Mouse (Mus musculus) liver, embryonic 15.5 days (tissue): ENCODE data around the gene Rnf144a. TPM values are rescaled to one million over a fixed set of nuclear protein-coding genes. Genes with fewer than 3 reads are reported as not detected.
"Not testable (repeated sequence)": the region's sequence is repeated elsewhere in the genome, so short reads cannot be mapped to it uniquely, and the experiment has no call there.

Source experiments
- ATAC-seq: fragments of 200-750 bp; cut with Nextera tagmentation; 2 replicates; pipeline ENCODE4 v1.8.0; 2017; ENCODE audit warnings: moderate number of reproducible peaks, mild to moderate bottlenecking, moderate library complexity; ENCODE audit not compliant: insufficient read depth
- H3K27ac ChIP-seq: fragments of 300-500 bp; sonication (generic); replicated peaks from 2 replicates; pipeline ENCODE4 v1.5.1; 2015; ENCODE audit warnings: mild to moderate bottlenecking, inconsistent platforms
- H3K27me3 ChIP-seq: fragments of 300-500 bp; sonication (generic); 2 replicates; pipeline ENCODE4 v1.6.1; 2015; ENCODE audit warnings: mild to moderate bottlenecking, inconsistent platforms
- H3K36me3 ChIP-seq: fragments of 300-500 bp; sonication (generic); replicated peaks from 2 replicates; pipeline ENCODE4 v1.6.1; 2015; ENCODE audit warnings: moderate library complexity, mild to moderate bottlenecking, inconsistent platforms
- H3K4me1 ChIP-seq: fragments of 300-500 bp; sonication (generic); replicated peaks from 2 replicates; pipeline ENCODE4 v1.6.1; 2015; ENCODE audit warnings: inconsistent platforms
- H3K4me2 ChIP-seq: fragments of 300-500 bp; sonication (generic); 2 replicates; pipeline ENCODE4 v1.6.1; 2015; ENCODE audit warnings: moderate library complexity, mild to moderate bottlenecking, inconsistent platforms
- H3K4me3 ChIP-seq: fragments of 300-500 bp; sonication (generic); replicated peaks from 2 replicates; pipeline ENCODE4 v1.5.1; 2015; ENCODE audit warnings: mild to moderate bottlenecking, inconsistent platforms
- H3K9ac ChIP-seq: fragments of 300-500 bp; sonication (generic); 2 replicates; pipeline ENCODE4 v1.6.1; 2015; ENCODE audit warnings: moderate library complexity, mild to moderate bottlenecking, inconsistent platforms
- H3K9me3 ChIP-seq: fragments of 300-500 bp; sonication (generic); replicated peaks from 2 replicates; pipeline ENCODE4 v1.6.1; 2016; ENCODE audit warnings: inconsistent platforms
- whole genome bisulfite sequencing: fragments of 180-500 bp; shearing (Covaris S2); methylation state at CpG from one replicate; pipeline ENCODE4 v1.1.7; 2015; ENCODE audit warnings: mixed read lengths; ENCODE audit not compliant: insufficient replicate concordance; 5-methylcytosine and 5-hydroxymethylcytosine counted together
- polyA plus RNA-seq: library from polyadenylated mRNA; unstranded; fragments of >200 nt; fragmentation: Nextera tagmentation; extraction: Ambion mirVana; gene quantifications from 2 replicates; pipeline ENCODE4 v1.2.1, GENCODE M21; 2015

Rnf144a gene
- polyA plus RNA-seq, 1 experiment from 2014 or later: 3.6 TPM

DNA sequence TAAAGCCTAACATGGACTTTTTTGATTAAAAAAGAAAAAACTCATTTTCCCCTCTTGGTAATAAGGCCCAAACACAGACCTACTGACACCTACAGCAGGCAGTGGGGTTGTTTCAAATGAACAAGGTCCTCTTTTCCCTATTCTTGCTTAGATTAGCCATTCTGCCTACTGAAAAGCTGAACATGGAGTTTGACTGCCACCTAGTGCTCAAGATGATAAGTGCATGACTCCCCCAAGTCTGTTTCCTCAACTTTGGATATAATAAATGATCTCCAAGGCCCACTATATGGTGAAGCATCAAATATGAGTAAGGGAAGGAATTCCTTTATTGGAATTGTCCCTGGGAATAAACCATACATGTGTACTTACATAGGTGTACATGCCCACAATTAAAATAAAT, 103.5 kb downstream of the Rnf144a start:
- Histone ChIP-seq H3K9me3 (no peaks in the 10 kb centered on the region), H3K4me2 (no peak overlapping the region)
- ATAC-seq: no peak

GRCm38 (mm10) chr12:26310247-26310646, 104.8 kb downstream of the Rnf144a start:
- ATAC-seq: no peak
- H3K36me3 ChIP-seq: no peaks in the 10 kb centered on the region
- no peaks in the 10 kb centered on the region for H3K9me3 ChIP-seq
- H3K27ac ChIP-seq: no peak overlapping the region
- H3K9ac ChIP-seq: no peak overlapping the region
- H3K4me3 ChIP-seq: no peak overlapping the region
- no peak overlapping the region for H3K4me2 ChIP-seq
- WGBS: 64% methylated on average over 11 of the region's 11 CpGs
- H3K27me3 ChIP-seq: no peaks in the 10 kb centered on the region
- no peaks in the 10 kb centered on the region for H3K4me1 ChIP-seq

More for the DNA sequence above, 103.5 kb downstream of the Rnf144a start:
- H3K27me3 ChIP-seq: no peaks in the 10 kb centered on the region
- H3K36me3 ChIP-seq: no peaks in the 10 kb centered on the region
- H3K27ac ChIP-seq: no peak overlapping the region
- H3K4me1 ChIP-seq: no peaks in the 10 kb centered on the region
- H3K4me3 ChIP-seq: no peak overlapping the region
- H3K9ac ChIP-seq: no peak overlapping the region

DNA sequence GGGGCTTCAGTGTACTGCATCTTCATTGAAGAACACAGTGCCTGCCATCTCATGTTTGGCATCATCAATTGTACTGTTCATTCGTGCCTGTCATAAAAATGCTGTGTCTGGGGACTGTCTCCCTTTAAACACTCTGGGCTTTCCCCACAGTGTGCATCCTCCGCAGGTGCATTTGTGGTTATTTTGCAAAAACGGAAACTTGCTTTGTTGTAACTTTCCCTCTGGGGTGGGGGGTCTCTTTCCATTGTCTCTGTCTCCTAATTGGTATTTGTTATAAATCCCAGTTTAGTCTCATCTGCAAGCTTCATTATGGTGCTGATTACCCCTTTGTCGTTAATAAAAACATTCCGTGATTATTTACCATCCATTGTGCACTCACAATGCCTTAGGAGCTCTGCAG, 112.2 kb downstream of the Rnf144a start:
- H3K4me1 ChIP-seq: no peaks in the 10 kb centered on the region
- H3K27ac ChIP-seq: no peak overlapping the region
- no peak overlapping the region for H3K4me3 ChIP-seq
- WGBS: 65% methylated on average over 5 of the region's 5 CpGs
- no peaks in the 10 kb centered on the region for H3K27me3 ChIP-seq
- no peak overlapping the region for H3K4me2 ChIP-seq
- H3K9me3 ChIP-seq: no peaks in the 10 kb centered on the region
- H3K36me3 ChIP-seq: no peaks in the 10 kb centered on the region
- no peak for ATAC-seq
- no peak overlapping the region for H3K9ac ChIP-seq

DNA sequence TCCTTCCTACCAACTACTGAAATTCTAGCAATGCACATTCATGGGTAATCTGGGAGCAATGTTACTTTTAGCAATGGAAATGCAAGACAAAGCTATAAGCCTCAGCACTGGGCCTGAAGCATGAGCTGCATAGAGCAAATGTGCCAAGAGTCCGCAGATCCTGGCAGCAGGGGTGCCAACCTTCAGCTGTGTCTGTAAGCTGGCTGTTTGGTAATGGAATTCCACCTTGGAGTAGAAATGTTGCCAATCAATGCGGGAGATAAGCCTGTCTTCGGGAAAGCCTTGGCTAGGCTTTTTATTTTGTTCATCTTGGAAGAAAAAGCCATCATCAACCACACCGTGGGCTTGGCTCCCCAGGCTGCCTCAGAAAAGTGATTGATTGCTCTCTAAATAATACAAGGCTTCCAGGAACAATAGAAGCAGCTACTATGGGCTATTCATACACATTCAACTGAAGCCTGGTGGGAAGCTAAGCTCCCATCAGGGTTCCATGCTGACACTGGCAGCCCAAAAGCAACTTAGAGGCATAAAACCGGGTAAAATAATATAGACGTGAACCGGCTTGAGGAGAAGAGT, 115.5 kb downstream of the Rnf144a start:
- no peaks in the 10 kb centered on the region for H3K36me3 ChIP-seq
- H3K9me3 ChIP-seq: no peaks in the 10 kb centered on the region
- no peak overlapping the region for H3K4me2 ChIP-seq
- no peak overlapping the region for H3K9ac ChIP-seq
- H3K27me3 ChIP-seq: no peaks in the 10 kb centered on the region
- no peaks in the 10 kb centered on the region for H3K4me1 ChIP-seq
- WGBS: 52% methylated on average over 7 of the region's 7 CpGs
- H3K27ac ChIP-seq: no peak overlapping the region
- no peak for ATAC-seq
- no peak overlapping the region for H3K4me3 ChIP-seq

GRCm38 (mm10) chr12:26295995-26296394, 119.1 kb downstream of the Rnf144a start:
- ATAC-seq: not testable (repeated sequence)

GRCm38 (mm10) chr12:26289200-26289599, 125.9 kb downstream of the Rnf144a start:
- Histone ChIP-seq H3K4me2 (no peak overlapping the region), H3K4me3 (no peak overlapping the region), H3K4me1 (no peaks in the 10 kb centered on the region), H3K27ac (no peak overlapping the region), H3K9me3 (no peaks in the 10 kb centered on the region), H3K27me3 (no peaks in the 10 kb centered on the region), H3K9ac (no peak overlapping the region), H3K36me3 (no peaks in the 10 kb centered on the region)
- 73% methylated on average over 2 of the region's 2 CpGs for WGBS
- no peak for ATAC-seq

More at GRCm38 (mm10) chr12:26295995-26296394, 119.1 kb downstream of the Rnf144a start:
- not testable (repeated sequence) for H3K36me3 ChIP-seq, H3K4me1 ChIP-seq, H3K9me3 ChIP-seq, H3K9ac ChIP-seq, H3K27ac ChIP-seq, H3K4me3 ChIP-seq, H3K4me2 ChIP-seq, H3K27me3 ChIP-seq
- 5% methylated on average over 1 of the region's 1 CpGs for whole genome bisulfite sequencing

DNA sequence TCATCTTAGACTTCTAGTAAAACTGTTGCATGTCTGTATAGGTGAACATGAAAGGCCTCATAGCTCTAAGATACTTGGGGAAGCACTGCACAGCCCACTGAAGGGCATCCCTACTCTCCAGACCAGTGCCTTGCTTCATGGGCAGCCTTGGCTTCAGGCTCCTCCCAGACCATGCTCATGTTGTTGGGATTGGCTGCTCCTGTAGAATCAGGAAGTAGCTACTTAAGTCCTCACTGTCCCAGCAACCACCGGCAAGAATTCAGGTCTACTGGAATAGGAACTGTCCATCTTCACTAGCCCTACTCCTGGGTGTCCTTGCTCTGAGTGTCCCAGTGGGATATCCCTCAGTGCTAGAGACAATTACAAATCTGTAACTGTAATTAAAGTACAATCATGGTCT, 126.7 kb downstream of the Rnf144a start:
- no peaks in the 10 kb centered on the region for H3K9me3 ChIP-seq
- no peaks in the 10 kb centered on the region for H3K4me1 ChIP-seq
- H3K4me3 ChIP-seq: no peak overlapping the region
- H3K27ac ChIP-seq: no peak overlapping the region
- H3K9ac ChIP-seq: no peak overlapping the region
- no peak for ATAC-seq
- H3K27me3 ChIP-seq: no peaks in the 10 kb centered on the region
- 54% methylated on average over 1 of the region's 1 CpGs for WGBS
- H3K4me2 ChIP-seq: no peak overlapping the region
- no peaks in the 10 kb centered on the region for H3K36me3 ChIP-seq

DNA sequence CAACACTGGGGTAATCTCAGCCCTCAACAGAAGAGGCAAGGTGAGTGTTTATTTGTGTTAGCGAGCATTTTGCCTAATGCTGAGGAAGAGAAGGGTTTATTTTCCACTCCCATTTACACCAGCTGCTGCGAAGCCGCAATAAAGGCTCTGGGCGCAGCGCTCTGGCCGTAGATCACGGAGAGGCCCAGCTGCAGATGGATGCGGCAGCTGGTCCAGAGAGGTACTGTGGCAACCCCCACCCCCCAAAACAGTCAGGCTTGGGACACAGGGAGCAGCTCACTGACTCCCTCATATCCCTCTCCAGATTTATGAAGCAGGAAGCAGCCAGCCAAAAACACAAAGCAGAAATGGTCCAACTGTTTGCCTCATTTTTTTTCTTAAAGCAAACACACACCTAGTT, 129.1 kb downstream of the Rnf144a start:
- WGBS: 57% methylated on average over 8 of the region's 8 CpGs
- H3K4me1 ChIP-seq: no peaks in the 10 kb centered on the region
- no peak overlapping the region for H3K4me2 ChIP-seq
- no peaks in the 10 kb centered on the region for H3K36me3 ChIP-seq
- no peaks in the 10 kb centered on the region for H3K9me3 ChIP-seq
- H3K9ac ChIP-seq: no peak overlapping the region
- no peak for ATAC-seq
- no peak overlapping the region for H3K27ac ChIP-seq
- no peaks in the 10 kb centered on the region for H3K27me3 ChIP-seq
- H3K4me3 ChIP-seq: no peak overlapping the region

DNA sequence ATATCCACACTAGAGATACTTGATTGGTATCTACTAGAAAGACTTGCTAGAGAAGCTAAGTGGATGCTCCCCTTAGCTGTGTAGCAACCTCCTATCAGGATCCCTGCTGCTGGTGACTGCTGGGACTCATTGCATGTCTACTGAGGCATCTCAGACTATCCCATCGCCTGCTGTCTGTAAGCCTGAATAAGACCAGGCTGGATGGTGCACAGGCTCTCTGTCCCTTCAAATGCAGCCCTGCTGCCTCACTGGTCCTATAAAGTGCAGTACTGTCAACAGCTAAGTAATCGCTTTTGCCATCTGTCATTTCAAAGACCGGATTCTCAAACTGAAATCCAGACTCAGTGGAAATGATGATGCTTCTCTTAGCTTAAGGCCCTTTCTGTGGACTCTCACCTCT, 129.6 kb downstream of the Rnf144a start:
- no peak for ATAC-seq

GRCm38 (mm10) chr12:26280719-26281480, 134.2 kb downstream of the Rnf144a start:
- H3K27me3 ChIP-seq: no peaks in the 10 kb centered on the region
- H3K4me2 ChIP-seq: no peak overlapping the region
- H3K4me1 ChIP-seq: no peaks in the 10 kb centered on the region
- H3K27ac ChIP-seq: no peak overlapping the region
- no peaks in the 10 kb centered on the region for H3K9me3 ChIP-seq
- H3K4me3 ChIP-seq: no peak overlapping the region
- no peak for ATAC-seq
- WGBS: 39% methylated on average over 3 of the region's 3 CpGs
- no peaks in the 10 kb centered on the region for H3K36me3 ChIP-seq
- no peak overlapping the region for H3K9ac ChIP-seq

More for the DNA sequence above, 129.6 kb downstream of the Rnf144a start:
- Histone ChIP-seq H3K4me2 (no peak overlapping the region), H3K9me3 (no peaks in the 10 kb centered on the region), H3K27ac (no peak overlapping the region), H3K4me1 (no peaks in the 10 kb centered on the region), H3K9ac (no peak overlapping the region), H3K4me3 (no peak overlapping the region), H3K36me3 (no peaks in the 10 kb centered on the region), H3K27me3 (no peaks in the 10 kb centered on the region)
- WGBS: 66% methylated on average over 3 of the region's 3 CpGs

GRCm38 (mm10) chr12:26277002-26277669, 137.9 kb downstream of the Rnf144a start:
- H3K4me1 ChIP-seq: no peaks in the 10 kb centered on the region
- no peak for ATAC-seq
- no peak overlapping the region for H3K4me3 ChIP-seq
- no peaks in the 10 kb centered on the region for H3K36me3 ChIP-seq
- 41% methylated on average over 7 of the region's 7 CpGs for WGBS
- H3K4me2 ChIP-seq: no peak overlapping the region
- no peak overlapping the region for H3K27ac ChIP-seq
- no peaks in the 10 kb centered on the region for H3K27me3 ChIP-seq
- no peaks in the 10 kb centered on the region for H3K9me3 ChIP-seq
- no peak overlapping the region for H3K9ac ChIP-seq
